Mouse (Mus musculus) cerebellum, adult (tissue): ENCODE data around the gene Slc18a2.
A peak's percentile ranks its signal among the peaks of the same experiment; 100 is the strongest.

Experiments
- ATAC-seq: cut with Nextera tagmentation; 2 replicates; pipeline ENCODE4 v1.9.2; 2017; ENCODE audit warnings: mild to moderate bottlenecking, moderate library complexity, mixed read lengths; ENCODE audit not compliant: insufficient number of reproducible peaks, low FRiP score, low TSS enrichment

Slc18a2 gene

GRCm38 (mm10) chr19:59267417-59267963 is 6.8 kb downstream of the Slc18a2 start:
- no peak for ATAC-seq

GRCm38 (mm10) chr19:59273190-59273589 is 12.5 kb downstream of the Slc18a2 start:
- ATAC-seq, result no peak

GRCm38 (mm10) chr19:59276354-59276753 is 15.7 kb downstream of the Slc18a2 start:
- no peak for ATAC-seq

GRCm38 (mm10) chr19:59280841-59281240 is 20.1 kb downstream of the Slc18a2 start:
- no peak for ATAC-seq

GRCm38 (mm10) chr19:59282001-59282400 is 21.3 kb downstream of the Slc18a2 start:
- no peak for ATAC-seq

GRCm38 (mm10) chr19:59289042-59289441 is 28.3 kb downstream of the Slc18a2 start:
- no peak for ATAC-seq

- no peak for ATAC-seq
Observed at GRCm38 (mm10) chr19:59289811-59290210, 29.1 kb downstream of the Slc18a2 start.

- no peak for ATAC-seq
Observed at GRCm38 (mm10) chr19:59292183-59292839, 31.6 kb downstream of the Slc18a2 start.

GRCm38 (mm10) chr19:59315308-59315707 is 54.6 kb downstream of the Slc18a2 start:
- no peak for ATAC-seq

- ATAC-seq, result no peak
Observed at GRCm38 (mm10) chr19:59316571-59316970, 55.9 kb downstream of the Slc18a2 start.

- ATAC-seq, result no peak
Observed at GRCm38 (mm10) chr19:59321990-59322389, 61.3 kb downstream of the Slc18a2 start, which contains the start of gene Rps12-ps3. Gene Rps12-ps3 (plus strand): TSS chr19:59322290.

GRCm38 (mm10) chr19:59330816-59331225 is 70.1 kb downstream of the Slc18a2 start:
- no peak for ATAC-seq

- ATAC-seq, result no peak
Observed at GRCm38 (mm10) chr19:59336655-59337054, 76.0 kb downstream of the Slc18a2 start.

- no peak for ATAC-seq
Observed at GRCm38 (mm10) chr19:59337872-59338681, 77.4 kb downstream of the Slc18a2 start.

- no peak for ATAC-seq
Observed at GRCm38 (mm10) chr19:59339908-59340307, 79.2 kb downstream of the Slc18a2 start.

- no peak for ATAC-seq
Observed at GRCm38 (mm10) chr19:59342964-59343363, 82.3 kb downstream of the Slc18a2 start.

GRCm38 (mm10) chr19:59344304-59344711 is 83.6 kb downstream of the Slc18a2 start:
- no peak for ATAC-seq

- ATAC-seq, result peak; percentile 57
Observed at GRCm38 (mm10) chr19:59345081-59345657, 84.5 kb downstream of the Slc18a2 start.
